Mouse (Mus musculus): ENCODE measurements at regions not wholly inside any gene's neighbourhood (a gene's known extent, or its start where the extent isn't known, plus 50 kb on each side); places are given as distances from the start of the nearest gene placed in this dataset.
A peak's percentile ranks its signal among the peaks of the same experiment; 100 is the strongest.

DNA sequence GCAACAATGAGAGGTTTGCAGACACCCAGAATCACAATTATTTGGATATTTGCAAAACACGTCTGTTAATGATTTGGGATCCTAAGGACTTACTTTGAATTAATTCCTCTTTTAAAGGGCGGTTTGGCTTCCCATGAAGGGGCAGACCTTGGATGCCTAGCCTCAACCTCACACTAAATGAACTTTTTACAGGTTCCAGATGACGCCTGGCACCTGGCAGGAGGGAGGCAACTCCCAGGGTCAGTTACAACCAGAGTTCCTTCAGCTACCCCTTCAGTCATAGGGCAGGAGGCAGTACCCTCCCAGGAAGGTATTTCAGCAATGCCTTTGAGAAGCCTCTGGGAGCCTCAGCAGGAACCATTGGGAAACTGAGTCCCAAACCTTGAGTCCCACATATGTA lies 57.9 kb upstream of the Stx18 start:
- no peak for DNase-seq (ENCODE audit: low read depth, low spot score)

DNA sequence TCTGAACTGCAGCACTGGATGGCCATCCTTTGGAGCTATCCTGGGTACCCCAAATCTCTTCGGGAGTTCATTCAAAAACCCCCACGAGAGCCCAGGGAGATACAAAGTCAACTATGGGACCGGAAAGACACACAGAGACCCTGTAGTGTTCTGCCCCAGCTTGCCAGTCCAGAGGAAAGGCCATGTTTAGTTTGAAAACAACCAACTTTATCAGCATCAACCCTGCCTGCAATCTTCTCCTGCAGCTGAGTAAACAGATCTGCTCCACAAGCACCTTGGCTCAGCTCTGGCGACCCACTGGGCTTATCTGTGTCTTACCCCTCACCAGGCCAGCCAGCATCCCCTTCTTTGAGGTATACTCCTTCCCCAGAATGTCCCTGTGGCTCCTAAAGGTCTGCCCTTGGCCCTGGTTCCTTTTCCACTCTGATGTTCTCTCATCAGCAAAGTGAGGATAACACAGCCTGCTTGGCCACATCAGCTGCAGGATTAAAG lies 61.6 kb upstream of the Stx18 start:
- DNase-seq (ENCODE audit: low read depth, low spot score) = no peak

DNA sequence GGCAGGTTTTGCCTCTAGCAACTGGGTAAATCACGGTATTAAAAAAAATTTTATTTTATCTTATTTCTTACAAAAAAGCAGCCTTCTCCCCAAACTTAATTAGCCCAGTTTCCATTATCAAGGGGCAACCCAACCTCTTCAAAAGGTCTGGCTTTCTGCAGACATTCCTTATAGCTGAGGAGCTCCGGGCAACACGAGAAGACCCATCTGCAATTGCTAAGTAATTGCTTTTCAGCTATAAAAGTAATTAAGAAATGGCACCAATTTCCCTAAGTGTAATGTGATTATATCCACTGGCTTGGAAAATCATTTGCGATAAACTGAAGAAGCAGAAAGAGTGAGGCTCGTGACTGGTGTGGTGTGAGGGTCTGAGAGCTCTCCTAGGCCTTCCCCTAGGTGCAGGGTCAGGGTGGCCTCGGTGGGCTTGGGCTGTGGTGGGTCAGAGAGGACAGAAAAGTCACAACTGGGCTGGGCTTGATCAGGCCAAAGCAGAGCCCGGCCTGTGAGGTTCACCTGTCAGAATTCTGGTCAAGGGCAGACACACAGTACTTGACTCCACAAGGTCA lies 65.5 kb upstream of the Stx18 start:
- DNase-seq (ENCODE audit: low read depth, low spot score) = no peak

DNA sequence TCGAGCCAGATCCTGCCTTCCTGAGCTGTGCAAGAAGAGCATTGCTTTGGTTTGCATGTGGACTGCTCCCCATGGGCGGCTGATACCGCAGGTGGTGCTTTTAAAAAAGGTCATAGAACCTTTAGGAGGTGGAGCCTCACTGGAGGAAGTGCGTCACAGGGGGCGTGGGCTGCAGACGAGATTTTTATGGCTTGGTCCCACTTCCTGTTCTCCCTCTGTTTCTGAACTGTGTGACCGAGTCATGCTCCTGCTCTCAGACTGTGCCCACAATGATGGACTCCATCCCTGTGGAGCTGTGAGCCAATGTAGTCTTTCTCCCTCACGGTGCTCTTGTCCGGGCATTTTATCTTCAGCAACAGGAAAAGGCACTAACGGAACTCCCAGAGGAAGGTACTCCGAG lies 66.8 kb upstream of the Stx18 start:
- peak; percentile 3 for DNase-seq (ENCODE audit: low read depth, low spot score)

DNA sequence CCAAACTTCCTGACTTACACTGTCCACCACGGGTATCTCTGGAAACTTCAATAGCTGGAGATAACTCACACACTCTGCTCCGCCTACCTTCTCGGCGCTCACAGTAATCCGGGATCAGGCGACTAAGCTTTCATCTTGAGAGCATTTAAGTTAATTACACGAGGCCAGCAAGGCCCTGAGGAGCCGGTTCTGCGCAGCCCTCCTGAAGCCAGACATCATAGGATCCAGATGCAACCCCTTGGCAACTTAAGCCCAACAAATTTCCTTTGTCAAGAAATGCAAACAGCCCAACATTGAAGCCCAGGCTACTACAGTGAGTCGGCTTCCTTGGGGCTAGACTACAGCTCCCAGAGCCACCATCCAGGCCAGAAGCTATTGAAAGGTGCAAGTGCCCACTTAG lies 69.9 kb upstream of the Stx18 start:
- no peak for DNase-seq (ENCODE audit: low read depth, low spot score)

DNA sequence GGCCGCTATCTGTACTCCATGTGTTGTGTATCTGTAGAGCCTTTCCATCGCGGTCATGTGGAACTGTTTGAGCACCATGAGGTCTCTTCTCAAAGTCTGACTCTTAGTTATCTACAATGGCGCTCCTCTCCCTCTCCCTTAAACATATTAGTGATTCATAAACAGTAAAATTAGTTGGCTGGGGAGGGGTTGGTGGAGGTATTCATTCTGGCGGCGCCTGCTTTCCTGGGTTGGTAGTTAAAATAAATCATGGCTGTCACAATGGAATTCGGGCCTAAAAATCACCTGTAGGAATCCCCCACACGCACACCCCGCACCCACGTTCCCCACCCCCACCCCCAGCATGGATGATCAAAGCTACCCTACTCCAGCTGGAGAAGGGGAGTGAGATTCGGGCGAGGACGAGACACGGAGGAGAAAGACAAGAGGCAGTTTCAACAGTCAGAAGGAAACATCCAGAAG lies 70.6 kb upstream of the Stx18 start:
- no peak for DNase-seq (ENCODE audit: low read depth, low spot score)

DNA sequence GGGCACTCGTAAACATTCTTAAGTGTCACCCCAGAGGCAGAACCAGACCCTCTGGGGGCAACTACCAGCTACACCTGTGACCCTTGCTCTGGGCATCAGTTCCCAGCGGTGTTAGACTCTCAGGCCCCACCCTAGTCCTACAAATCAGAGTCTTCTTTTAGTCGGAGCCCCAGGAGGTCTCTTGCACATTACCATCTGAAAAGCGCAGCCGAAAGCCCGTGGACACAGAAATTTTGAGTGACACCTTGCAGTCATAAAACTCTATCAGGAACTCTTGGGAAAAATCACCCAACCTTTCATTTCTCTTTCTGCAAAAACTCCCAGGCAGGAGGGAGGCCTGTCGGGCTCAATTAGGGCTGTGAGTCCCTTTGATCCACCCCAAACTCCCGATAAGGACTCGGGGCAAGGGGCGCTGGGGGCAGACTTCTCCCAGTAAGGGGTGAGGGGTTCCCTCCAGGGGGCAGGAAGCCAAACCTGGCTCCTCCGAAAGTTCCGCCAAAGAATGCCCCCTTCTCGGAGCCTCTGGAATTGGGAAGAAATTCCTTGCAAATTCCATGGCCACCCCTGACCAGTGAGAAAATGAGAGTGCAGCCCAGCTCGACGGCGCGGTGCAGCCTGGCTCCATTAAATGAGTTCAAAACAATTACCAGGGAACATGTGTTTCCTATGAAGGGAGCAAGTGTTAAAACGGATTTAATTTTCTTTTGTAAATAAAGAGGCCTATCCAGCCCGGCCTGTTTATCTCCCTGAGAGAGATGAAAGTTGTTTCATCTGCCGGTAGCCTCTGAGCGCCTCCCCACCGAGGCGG lies 71.2 kb upstream of the Stx18 start:
- DNase-seq (ENCODE audit: low read depth, low spot score) = no peak

DNA sequence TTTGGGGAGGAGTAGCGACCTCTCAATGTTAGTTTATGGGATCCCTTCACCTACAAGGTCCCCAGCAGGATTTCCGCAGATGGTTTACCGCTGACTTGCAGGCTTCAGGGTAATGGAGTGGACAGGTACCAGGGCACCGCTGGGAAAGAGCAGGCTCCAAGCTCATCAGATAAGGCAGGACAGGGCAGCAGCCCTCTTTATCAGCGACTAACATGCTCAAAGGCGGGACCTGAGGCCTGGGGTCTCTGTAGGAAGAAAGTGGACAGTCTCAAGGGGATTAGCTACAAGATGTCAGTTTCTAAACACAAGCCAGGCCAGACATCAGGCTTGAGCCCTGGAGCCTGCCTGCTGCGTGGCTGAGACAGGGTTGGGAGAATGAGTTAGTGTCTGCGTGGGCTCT lies 74.9 kb upstream of the Stx18 start:
- no peak for DNase-seq (ENCODE audit: low read depth, low spot score)

DNA sequence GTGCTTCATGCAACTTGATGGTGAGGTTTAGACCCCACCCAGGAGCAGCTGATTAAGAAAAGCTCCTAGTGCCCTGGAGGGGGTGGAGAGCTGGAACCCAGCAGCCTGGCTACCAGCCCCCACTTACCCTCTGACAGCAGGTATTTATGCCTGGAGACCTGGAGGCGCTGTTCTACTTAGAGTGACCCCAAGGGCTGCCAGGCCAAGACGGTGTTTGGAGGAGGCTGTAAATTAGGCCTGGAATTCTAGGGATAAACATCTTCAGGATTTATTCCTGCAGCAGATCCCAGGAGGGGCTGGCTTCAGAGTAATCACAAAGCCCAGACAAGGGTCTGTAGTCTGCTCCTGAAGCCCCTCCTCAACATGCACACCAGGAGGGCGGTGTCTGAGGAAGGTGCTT lies 76.0 kb upstream of the Stx18 start:
- DNase-seq (ENCODE audit: low read depth, low spot score) = no peak

DNA sequence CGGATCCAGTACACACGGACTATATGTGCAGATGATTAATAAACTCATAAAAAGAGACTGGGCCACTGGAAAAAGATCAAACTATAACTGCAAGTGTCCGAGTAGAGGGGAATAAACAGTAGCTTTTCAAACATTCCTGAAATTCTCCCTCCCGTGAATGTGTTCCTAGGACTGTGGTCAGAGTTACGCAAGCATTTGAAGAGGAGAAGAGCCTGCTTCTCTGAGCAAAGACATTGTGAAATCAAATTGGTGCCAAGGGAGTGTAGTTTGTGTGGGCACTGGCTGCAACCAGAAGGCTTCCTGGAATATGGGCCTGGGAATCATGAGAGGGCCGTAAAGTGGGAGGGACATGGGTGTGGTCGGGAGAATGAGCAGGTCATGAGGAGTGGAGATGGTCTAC lies 78.3 kb upstream of the Stx18 start:
- DNase-seq (ENCODE audit: low read depth, low spot score) = no peak

DNA sequence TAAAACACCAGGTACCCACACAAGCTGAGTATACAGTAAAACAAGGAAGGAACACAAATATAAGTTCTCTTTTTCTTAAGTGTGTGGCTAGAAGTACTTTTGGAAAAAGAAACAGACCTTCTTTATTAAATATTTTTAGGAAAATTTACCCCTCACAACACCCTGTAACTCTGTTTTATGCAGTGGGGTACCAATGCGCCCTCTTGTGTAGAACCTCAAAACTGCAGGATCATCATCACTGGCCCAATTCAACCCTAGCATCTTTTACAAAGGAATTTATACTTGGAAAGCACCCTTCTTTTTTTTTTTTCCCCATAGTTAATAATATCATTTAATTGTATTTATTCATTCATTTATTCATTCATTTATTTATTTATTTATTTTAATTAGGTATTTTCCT lies 86.4 kb upstream of the Stx18 start:
- DNase-seq (ENCODE audit: low read depth, low spot score) = peak; percentile 3

DNA sequence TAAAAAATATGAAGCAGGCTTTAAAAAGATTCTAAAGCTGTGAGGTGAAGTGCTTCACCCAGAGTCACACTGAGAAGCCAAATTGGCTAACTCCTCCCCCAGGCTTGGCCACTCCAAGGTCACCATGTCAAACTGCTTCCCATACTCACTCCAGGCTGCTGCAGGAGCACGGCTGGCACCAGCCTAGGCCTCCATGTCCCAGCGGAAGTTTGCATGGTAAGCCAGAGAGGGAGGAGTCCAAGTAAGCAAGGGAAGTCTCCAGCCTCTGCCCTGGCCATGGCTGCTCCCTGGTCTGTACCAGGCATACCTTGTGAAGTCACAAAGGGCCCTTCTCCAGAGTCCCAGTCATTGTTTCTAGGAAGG lies 105.8 kb upstream of the Stx18 start:
- no peak for DNase-seq (ENCODE audit: low read depth, low spot score)

DNA sequence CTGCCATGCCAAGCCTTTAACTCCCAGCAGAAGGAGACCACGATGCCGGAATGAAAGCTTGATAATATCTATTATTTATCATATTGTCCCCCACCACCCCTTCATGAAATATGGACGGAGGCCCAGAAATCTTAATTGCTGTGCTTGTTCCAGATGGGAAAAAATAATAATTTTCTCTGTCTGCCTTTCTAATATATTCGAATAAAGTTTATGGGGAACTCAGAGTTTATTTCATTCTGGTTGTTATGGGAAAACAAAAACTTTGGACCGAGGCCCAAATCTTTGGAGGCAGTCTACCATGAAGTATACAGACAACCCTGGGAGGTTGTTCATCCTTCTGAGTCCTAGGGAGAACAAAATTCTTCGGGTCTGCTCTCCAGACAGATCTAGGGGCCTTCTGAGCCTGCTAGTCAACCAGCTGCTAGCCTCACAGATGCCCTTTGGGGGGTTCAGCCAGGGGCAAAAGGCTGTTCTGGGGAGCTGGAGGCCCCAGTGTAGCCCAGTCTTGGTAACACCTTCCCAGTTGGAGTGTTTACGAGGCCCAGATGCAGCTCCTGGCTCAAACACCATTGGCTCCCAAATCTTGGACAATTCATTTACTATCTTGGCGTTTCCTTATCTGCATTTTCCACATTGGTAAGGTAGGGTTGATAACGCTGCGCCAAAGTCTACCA lies 106.3 kb upstream of the Stx18 start:
- no peak for DNase-seq (ENCODE audit: low read depth, low spot score)

DNA sequence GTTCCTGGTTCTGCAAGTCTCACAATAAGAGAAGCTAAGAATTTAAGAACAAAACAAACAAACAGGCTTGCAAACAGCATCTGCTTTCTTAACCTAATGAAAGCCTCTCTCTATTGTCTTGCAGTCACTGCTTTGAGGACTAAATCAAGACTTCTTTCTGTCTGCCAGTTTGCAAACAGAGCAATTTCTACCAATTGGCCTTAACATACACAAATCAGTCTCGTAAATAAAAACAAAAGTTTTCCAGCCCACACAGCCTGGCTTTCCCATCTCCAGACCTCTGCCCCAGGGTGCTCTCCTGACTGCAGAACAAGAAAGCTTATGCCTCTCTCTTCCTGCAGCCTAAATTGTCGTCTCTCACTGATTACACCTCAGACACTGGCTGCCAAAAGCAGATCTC lies 96.1 kb upstream of the Msx1 start:
- DNase-seq (ENCODE audit: low read depth, low spot score) = no peak

DNA sequence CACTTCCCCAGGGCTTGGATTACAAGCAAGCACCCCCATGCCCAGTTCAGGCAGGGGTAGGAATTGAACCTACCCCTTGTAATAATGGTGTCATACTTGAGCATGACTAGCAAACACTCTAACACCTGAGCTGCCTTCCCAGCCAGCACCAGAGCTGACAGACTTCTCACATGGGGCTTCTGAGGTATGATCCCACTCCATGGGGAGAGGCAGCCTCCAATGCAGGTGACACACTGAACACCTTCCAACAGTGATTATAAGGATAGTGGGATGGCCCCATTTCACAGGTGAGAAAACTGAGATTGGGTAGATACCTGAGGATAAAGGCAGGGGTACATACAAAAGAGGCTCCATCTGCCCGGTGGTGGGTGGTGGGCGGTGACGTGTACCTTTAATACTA lies 94.7 kb upstream of the Msx1 start:
- no peak for DNase-seq (ENCODE audit: low read depth, low spot score)

DNA sequence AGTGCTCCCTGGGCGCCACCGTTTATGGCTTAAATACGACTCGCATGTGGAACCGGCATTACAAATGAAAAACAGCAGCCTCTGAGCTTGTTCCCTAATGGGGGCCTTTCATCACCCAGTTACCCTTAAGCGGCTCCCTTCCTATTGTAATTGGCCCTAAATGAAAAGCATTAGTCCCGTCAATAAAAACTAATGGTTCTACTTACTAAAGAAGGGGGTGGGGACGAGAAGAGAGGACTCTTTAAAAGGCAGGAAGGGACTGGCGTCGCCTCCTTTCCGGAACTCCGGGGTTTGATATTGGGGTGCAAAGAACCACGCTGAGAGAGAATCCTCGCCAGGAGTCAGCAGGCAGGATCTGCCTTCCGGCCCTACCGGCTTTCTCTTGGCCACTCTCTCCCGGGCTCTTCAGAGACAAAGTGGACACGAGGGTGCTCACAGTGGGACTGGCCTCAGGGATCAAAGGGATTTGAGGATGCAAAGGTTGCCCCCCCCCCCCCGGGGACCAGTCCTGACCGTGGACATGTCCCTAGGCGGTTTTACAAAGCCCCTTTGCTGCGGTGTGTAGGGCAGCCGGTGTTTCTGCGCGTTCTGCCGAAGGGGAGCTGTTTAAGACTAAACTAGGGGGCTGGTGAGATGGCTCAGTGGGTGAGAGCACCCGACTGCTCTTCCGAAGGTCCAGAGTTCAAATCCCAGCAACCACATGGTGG lies 93.8 kb upstream of the Msx1 start:
- no peak for DNase-seq (ENCODE audit: low read depth, low spot score)

DNA sequence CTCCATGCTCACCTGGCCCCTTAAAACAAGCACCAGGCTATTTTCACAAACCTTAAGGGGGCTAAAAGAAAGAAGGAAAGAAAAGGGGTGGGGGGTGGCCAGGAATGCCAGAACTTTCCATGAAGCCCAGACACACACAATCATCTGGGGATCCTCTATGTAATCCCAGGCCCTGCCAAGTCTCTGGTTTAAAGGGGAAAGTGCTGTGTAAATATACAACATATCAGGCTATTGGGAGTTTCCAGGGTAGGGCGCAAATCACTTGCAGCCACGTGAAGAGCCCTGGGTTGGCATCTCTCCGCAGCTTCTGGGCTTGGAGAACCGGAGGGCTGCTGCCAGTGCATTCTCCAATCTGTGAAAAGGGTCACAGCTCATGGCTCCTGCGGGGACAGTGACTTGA lies 92.8 kb upstream of the Msx1 start:
- no peak for DNase-seq (ENCODE audit: low read depth, low spot score)

DNA sequence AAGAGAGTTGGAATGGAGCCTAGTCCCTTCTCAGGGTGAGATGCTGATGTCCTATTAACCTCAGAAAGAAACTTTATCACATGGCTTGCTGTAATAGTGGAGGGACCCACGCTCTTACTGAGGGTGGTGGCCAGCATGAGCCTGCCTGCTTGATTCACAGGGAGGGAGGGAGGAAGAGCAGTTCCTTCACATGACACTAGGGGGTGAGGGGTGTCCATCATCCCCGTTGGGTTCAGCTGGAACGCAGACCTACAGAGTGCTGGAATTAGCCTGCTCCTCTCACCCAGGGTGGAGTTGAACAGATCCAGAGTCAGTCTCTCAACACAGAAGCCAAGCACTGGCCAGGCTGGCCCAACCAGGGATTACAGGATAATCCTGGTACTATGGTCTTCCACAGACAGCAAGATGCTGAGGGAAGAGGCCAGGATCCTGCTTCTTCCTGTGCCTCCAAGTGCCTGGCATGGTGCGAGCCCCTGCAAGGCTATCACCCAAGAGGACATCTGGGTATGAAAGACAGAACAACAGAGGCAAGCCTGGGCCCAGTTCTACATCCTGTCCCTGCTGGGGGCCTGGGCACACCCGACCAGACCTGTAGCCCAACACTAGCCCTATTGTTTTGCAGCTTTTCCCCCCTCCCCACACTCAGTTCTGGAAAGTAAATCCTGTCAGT lies 80.4 kb upstream of the Msx1 start:
- DNase-seq (ENCODE audit: low read depth, low spot score) = no peak

DNA sequence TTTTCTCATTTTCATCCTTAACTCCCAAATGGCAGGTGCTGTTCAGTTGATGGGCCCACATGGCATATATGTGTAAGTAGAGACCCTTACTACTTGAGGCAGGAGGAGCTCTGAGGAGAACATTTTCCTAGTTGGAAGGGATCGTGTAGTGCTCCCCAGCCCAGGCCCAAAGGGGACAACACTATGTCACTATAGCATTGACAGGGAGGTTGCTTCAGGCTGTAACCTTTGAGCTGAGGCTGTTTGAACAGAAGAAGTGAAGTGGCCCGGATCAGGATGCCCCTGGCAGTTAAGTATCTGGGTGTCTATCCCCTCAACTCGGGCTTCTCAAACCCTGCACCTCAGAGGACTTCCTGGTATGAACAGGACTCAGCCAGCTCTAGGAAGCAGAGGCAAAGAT lies 79.5 kb upstream of the Msx1 start:
- no peak for DNase-seq (ENCODE audit: low read depth, low spot score)

DNA sequence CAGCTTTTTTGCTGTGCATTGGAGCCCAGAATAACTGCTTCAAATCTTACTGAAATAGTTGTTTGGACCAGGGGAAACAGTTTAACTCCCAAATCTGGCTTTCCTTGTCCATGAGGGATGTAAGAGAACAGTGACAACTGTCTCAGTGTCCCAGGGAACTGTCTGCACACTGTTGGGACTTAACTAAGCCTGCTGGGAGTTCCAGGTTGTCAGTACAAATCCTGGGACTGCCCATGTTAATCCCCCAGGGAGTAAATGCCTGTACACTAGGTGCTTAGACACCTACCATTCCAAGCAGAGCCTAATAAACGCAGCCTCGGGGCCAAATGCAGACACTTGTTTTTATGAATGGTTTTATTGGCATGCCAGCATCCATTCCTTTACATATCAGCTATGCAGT lies 78.4 kb upstream of the Msx1 start:
- DNase-seq (ENCODE audit: low read depth, low spot score) = no peak

DNA sequence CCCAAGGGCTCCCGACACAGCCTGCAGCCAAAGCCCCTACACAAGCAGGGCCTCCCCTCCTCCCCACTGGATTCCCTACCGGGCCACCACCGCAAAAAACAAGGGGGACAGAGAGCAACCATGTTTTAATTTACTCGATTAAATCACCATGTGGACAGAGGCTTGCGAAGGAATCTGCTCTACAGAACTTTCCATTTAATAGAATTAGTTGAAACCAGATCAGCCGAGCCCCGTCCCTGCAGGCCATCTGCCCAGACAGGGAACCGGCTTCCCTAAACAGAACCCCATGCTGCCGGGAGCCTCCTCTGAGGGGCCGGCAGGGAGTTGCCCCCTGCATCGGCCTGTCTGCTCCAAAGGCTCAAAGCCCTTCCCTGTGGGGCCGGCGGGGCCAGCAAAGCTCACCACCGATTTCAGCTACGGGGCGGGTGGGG lies 77.5 kb upstream of the Msx1 start:
- no peak for DNase-seq (ENCODE audit: low read depth, low spot score)
